Mouse (Mus musculus): ENCODE measurements around the gene Gsto2.

DNA sequence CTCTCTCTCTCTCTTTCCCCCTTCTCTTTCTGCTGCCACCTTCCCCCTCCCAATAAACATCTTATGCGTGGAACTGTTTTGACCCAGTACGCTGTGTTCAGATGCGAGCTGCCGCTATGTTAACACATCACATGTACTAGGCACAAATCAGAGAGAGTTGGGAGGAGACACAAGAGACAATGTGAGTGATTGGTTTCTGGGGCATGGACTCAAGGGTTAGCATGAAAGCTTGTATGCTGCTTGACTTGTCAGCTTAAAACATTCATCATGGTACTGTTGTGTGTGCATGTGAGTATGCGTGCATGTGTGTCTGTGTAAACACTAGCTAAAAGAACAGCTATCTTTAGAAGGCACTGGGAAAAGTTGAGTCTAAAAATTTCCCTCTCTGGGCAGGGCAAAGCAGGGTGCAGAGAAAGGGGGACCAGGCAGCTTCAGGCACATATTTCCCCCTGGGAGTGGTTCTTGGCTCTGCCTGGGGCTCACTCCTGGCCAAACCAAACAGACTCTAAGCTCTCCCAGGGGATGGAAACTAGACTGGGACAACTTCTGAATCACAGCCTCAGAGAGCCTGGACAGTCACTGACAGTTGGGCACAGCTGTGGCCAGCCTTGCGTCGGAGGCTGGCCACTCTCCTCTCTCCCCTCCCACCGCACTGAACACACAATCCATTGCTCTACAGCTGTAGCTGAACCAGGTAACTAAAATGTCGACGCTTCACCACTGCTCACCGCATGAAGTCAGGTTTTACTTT, 26.4 kb downstream of the Gsto2 start:
- TF ChIP-seq CTCF (IDR thresholded peaks at IDR 0.05; ENCODE audit: low read depth), result no peak
- no peak for TF ChIP-seq EP300 (IDR thresholded peaks at IDR 0.05; ENCODE audit: low read depth)
